Mouse (Mus musculus): ENCODE measurements around the gene Borcs5.

GRCm38 (mm10) chr6:134736853-134737252 lies 97.5 kb downstream of the Borcs5 start:
- TF ChIP-seq POLR2A (IDR thresholded peaks at IDR 0.05; ENCODE audit: low read depth, low read length) (no peak), CTCF (IDR thresholded peaks at IDR 0.05; ENCODE audit: extremely low read depth, insufficient read depth, insufficient read length, insufficient replicate concordance) (no peak)

Measured in spleen, adult 2 months (tissue).